Mouse (Mus musculus) ES-E14 (cell line): Measurements from ENCODE around the gene Il16. TPM values are rescaled to one million over a fixed set of nuclear protein-coding genes. Genes with fewer than 3 reads are reported as not detected.

ENCODE experiments used
- DNase-seq: peaks from one replicate; pipeline ENCODE4 v3.0.0-alpha.2; 2013; ENCODE audit warnings: low read depth, low spot score
- H3K27ac ChIP-seq: 2 replicates; pipeline ENCODE4 v1.5.1; 2012; ENCODE audit warnings: low read depth, mild to moderate bottlenecking, low read length, moderate library complexity, mixed read lengths; ENCODE audit not compliant: poor library complexity, insufficient read depth, severe bottlenecking
- H3K36me3 ChIP-seq: 2 replicates; pipeline ENCODE4 v1.6.1; 2012; ENCODE audit warnings: mild to moderate bottlenecking, low read length, moderate library complexity, mixed read lengths; ENCODE audit not compliant: control insufficient read depth, poor library complexity, insufficient read depth, severe bottlenecking
- H3K4me1 ChIP-seq, 2 experiments: fragments of 150-350 bp in 1 of 2; sonication (generic) in 1 of 2; 2 replicates each; pipeline ENCODE4 v1.6.1; 2012; ENCODE audit warnings: low read length in 2 of 2, mild to moderate bottlenecking in 1 of 2, mixed read lengths in 1 of 2; ENCODE audit not compliant: control insufficient read depth in 2 of 2, insufficient read depth in 2 of 2, poor library complexity in 1 of 2
- H3K4me3 ChIP-seq, 2 experiments: fragments of 150-350 bp in 1 of 2; sonication (generic) in 1 of 2; 2 replicates each; pipeline ENCODE4 v1.5.1; 2012; ENCODE audit warnings: low read length in 2 of 2, low read depth in 1 of 2, mild to moderate bottlenecking in 1 of 2, mixed read lengths in 1 of 2; ENCODE audit not compliant: insufficient read depth in 1 of 2, poor library complexity in 1 of 2, severe bottlenecking in 1 of 2
- H3K9ac ChIP-seq: 2 replicates; pipeline ENCODE4 v1.6.1; 2012; ENCODE audit warnings: low read depth, mild to moderate bottlenecking, low read length, mixed read lengths; ENCODE audit not compliant: poor library complexity, insufficient read depth, severe bottlenecking
- H3K9me3 ChIP-seq: fragments of 150-350 bp; sonication (generic); 2 replicates; pipeline ENCODE4 v1.6.1; 2012; ENCODE audit warnings: low read depth, mild to moderate bottlenecking, low read length; ENCODE audit not compliant: control insufficient read depth, insufficient read depth
- CHD2 ChIP-seq: IDR thresholded peaks from 2 replicates; pipeline ENCODE4 v1.6.1; 2014; ENCODE audit warnings: mild to moderate bottlenecking, low read depth, low read length, inconsistent platforms
- HCFC1 ChIP-seq: IDR thresholded peaks from 2 replicates; pipeline ENCODE4 v1.6.1; 2012; ENCODE audit warnings: low read length, inconsistent platforms, borderline replicate concordance; ENCODE audit not compliant: insufficient read depth
- MAFK ChIP-seq: IDR thresholded peaks from 2 replicates; pipeline ENCODE4 v1.6.1; 2014; ENCODE audit warnings: mild to moderate bottlenecking, low read depth, low read length, inconsistent platforms; ENCODE audit not compliant: insufficient read depth
- ZC3H11A ChIP-seq: IDR thresholded peaks from 2 replicates; pipeline ENCODE4 v1.6.1; 2012; ENCODE audit warnings: low read depth, mild to moderate bottlenecking, inconsistent platforms, low read length, borderline replicate concordance
- ZNF384 ChIP-seq: IDR thresholded peaks from 2 replicates; pipeline ENCODE4 v1.6.1; 2012; ENCODE audit warnings: low read depth, low read length, inconsistent platforms
- in situ Hi-C, 2 experiments: fragments of 600-800 bp; cut with MboI; formaldehyde crosslinking; loops; one replicate each; pipeline ENCODE4 v1.15.1; 2025; ENCODE audit warnings: low sequenced_read_pairs in 2 of 2, inconsistent platforms in 1 of 2; ENCODE audit not compliant: unreplicated experiment in 2 of 2
- total RNA-seq: library from RNA; depleted of rRNA; stranded (reverse); fragments of 300-350 nt; gene quantifications from 2 replicates; pipeline ENCODE4 v1.2.3, GENCODE M21; 2012

Il16 gene
- total RNA-seq, 1 experiment, result 0.36 TPM

GRCm38 (mm10) chr7:83627369-83627768 lies 118.2 kb downstream of the Il16 start:
- TF ChIP-seq ZNF384 (no peak), CHD2 (no peak), ZC3H11A (no peak), HCFC1 (no peak), MAFK (no peak)
- in situ Hi-C loops, result no loop called here
- DNase-seq, result no peak

GRCm38 (mm10) chr7:83626557-83627257 lies 118.8 kb downstream of the Il16 start:
- no peak for DNase-seq
- TF ChIP-seq ZC3H11A, result no peak
- no peak for TF ChIP-seq ZNF384
- TF ChIP-seq MAFK, result no peak
- TF ChIP-seq CHD2, result no peak
- TF ChIP-seq HCFC1, result no peak
- in situ Hi-C loops, result no loop called here

More at GRCm38 (mm10) chr7:83627369-83627768, 118.2 kb downstream of the Il16 start:
- H3K9ac ChIP-seq, result no peak overlapping the region
- no peak overlapping the region for H3K4me3 ChIP-seq
- no peaks in the 10 kb centered on the region for H3K36me3 ChIP-seq
- no peaks in the 10 kb centered on the region for H3K4me1 ChIP-seq
- H3K27ac ChIP-seq, result no peak overlapping the region
- H3K9me3 ChIP-seq, result no peaks in the 10 kb centered on the region

GRCm38 (mm10) chr7:83624065-83624464 lies 121.5 kb downstream of the Il16 start:
- no peaks in the 10 kb centered on the region for H3K4me1 ChIP-seq
- TF ChIP-seq ZNF384 (no peak), HCFC1 (no peak), ZC3H11A (no peak), MAFK (no peak), CHD2 (no peak)
- H3K36me3 ChIP-seq, result no peaks in the 10 kb centered on the region
- no peak overlapping the region for H3K4me3 ChIP-seq
- no peaks in the 10 kb centered on the region for H3K9me3 ChIP-seq
- H3K9ac ChIP-seq, result no peak overlapping the region
- H3K27ac ChIP-seq, result no peak overlapping the region
- DNase-seq, result no peak
- in situ Hi-C loops, result no loop called here

More at GRCm38 (mm10) chr7:83626557-83627257, 118.8 kb downstream of the Il16 start:
- no peaks in the 10 kb centered on the region for H3K9me3 ChIP-seq
- no peaks in the 10 kb centered on the region for H3K4me1 ChIP-seq
- H3K9ac ChIP-seq, result no peak overlapping the region
- H3K4me3 ChIP-seq, result no peak overlapping the region
- no peak overlapping the region for H3K27ac ChIP-seq
- no peaks in the 10 kb centered on the region for H3K36me3 ChIP-seq

GRCm38 (mm10) chr7:83622582-83622981 lies 122.9 kb downstream of the Il16 start:
- in situ Hi-C loops, result no loop called here
- no peak overlapping the region for H3K27ac ChIP-seq
- 0 out of 4 replicates have a peak, but pooled peaks cover 0 to under 1% of the 10 kb centered on the region in 2 experiments for H3K4me1 ChIP-seq
- no peak for TF ChIP-seq MAFK
- TF ChIP-seq ZNF384, result no peak
- TF ChIP-seq ZC3H11A, result no peak
- no peak for TF ChIP-seq HCFC1
- TF ChIP-seq CHD2, result no peak
- H3K36me3 ChIP-seq, result no peaks in the 10 kb centered on the region
- DNase-seq, result no peak
- no peak overlapping the region for H3K9ac ChIP-seq
- no peaks in the 10 kb centered on the region for H3K9me3 ChIP-seq
- no peak overlapping the region for H3K4me3 ChIP-seq

- no peak for DNase-seq
- Histone ChIP-seq H3K9ac (no peak overlapping the region), H3K27ac (no peak overlapping the region), H3K9me3 (no peaks in the 10 kb centered on the region), H3K4me3 (no peak overlapping the region), H3K36me3 (no peaks in the 10 kb centered on the region), H3K4me1 (peaks cover 3 to 4% of the 10 kb centered on the region in 2 experiments; a peak in 1 of 4 replicates)
- in situ Hi-C loops, result no loop called here
- no peak for TF ChIP-seq ZNF384
- no peak for TF ChIP-seq HCFC1
- TF ChIP-seq MAFK, result no peak
- no peak for TF ChIP-seq ZC3H11A
Measured at GRCm38 (mm10) chr7:83618709-83619108, 126.8 kb downstream of the Il16 start.
